Mouse (Mus musculus) central nervous system, embryonic 11.5 days (tissue): ENCODE results near the gene Gm3486. TPM values are rescaled to one million over a fixed set of nuclear protein-coding genes. Genes with fewer than 3 reads are reported as not detected.

Source experiments
- polyA plus RNA-seq: library from polyadenylated mRNA; depleted of rRNA; stranded (reverse); fragments of >200 nt; gene quantifications from 2 replicates; pipeline ENCODE4 v1.2.3, GENCODE M21; 2012; rRNA removed

Gm3486 gene
- polyA plus RNA-seq: not detected in 2 replicates

DNA sequence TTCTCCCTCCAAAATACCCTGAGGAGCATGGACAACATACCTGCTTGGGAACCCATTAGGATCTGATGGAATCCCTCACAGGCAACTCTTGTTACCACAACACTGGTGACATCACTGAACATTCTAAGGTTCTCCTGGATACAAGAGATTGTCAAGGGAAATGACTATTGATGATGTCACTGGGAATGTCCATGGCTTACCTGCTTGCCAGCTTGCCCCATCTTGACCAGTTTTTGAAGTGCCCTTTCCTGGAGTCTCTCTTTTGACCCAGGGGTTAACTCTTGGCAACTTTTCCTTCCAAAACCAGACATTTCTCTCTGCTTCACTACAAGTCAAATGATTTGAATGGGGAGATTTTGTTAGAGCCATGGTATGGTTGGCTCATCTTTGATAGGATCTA, at the start of gene Gm3486:
Gene Gm3486, minus strand, starts transcription at position 101 of the 400 bp plus-strand sequence.

DNA sequence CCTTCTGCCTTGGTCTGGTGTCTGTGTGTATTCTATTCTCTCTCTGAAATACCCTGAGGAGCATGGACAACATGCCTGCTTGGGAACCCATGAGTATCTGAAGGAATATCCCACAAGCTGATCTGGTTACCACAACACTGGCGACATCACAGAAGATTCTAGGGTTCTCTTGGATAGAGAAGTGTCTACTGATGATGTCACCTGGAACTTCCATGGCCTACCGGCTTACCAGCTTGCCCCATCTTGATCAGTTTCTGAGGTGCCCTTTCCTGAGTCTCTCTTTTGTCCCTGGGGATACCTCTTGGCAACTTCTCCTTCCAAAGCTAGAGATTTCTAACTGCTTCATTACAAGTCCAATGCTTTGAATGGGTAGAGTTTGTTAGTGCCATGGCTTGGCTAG, 35.9 kb downstream of the Gm3486 start, which contains the start of gene Gm7954:
Gene Gm7954, minus strand, starts transcription at position 101 of the 400 bp plus-strand sequence.

Other genes starting within 250 kb of the Gm3486 start
- gene Gm2832, start 210.7 kb downstream of the Gm3486 start, polyA plus RNA-seq: 0.04 and 0.29 TPM in 2 replicates
- not detected in 2 replicates for gene Gm5798, start 140.9 kb downstream of the Gm3486 start, polyA plus RNA-seq
- not detected in 2 replicates for gene Gm7945, start 103.1 kb downstream of the Gm3486 start, polyA plus RNA-seq
- gene Gm6482, start 81.2 kb downstream of the Gm3486 start, polyA plus RNA-seq: not detected in 2 replicates
- gene Gm7954, start 36.0 kb downstream of the Gm3486 start, polyA plus RNA-seq: not detected in 2 replicates
- not detected in 2 replicates for gene Gm7970, start 66.1 kb upstream of the Gm3486 start, polyA plus RNA-seq
- gene 1700049E17Rik2, start 83.7 kb upstream of the Gm3486 start, polyA plus RNA-seq: not detected in 2 replicates
- not detected in 2 replicates for gene Gm3072, start 135.1 kb upstream of the Gm3486 start, polyA plus RNA-seq
- not detected in 2 replicates for gene Gm3676, start 157.0 kb upstream of the Gm3486 start, polyA plus RNA-seq
- not detected in 2 replicates for gene Gm8068, start 212.4 kb upstream of the Gm3486 start, polyA plus RNA-seq